Mouse (Mus musculus) left cerebral cortex, postnatal 4 days (tissue): ENCODE results near the gene Arglu1. TPM values are rescaled to one million over a fixed set of nuclear protein-coding genes. Genes with fewer than 3 reads are reported as not detected.

ENCODE experiments used
- DNase-seq: peaks from one replicate; pipeline ENCODE4 v3.0.0-alpha.2; 2022
- intact Hi-C: fragments of 180-260 bp; cut with DNase I; formaldehyde crosslinking; loops from one replicate; pipeline ENCODE4 v1.15.1; 2025
- total RNA-seq, 2 experiments: library from RNA; stranded (reverse); gene quantifications; 2 replicates each; pipeline ENCODE4 v1.2.3; 2021

The Arglu1 gene
- total RNA-seq = 100 to 1,000 TPM; 124 to 126 TPM

DNA sequence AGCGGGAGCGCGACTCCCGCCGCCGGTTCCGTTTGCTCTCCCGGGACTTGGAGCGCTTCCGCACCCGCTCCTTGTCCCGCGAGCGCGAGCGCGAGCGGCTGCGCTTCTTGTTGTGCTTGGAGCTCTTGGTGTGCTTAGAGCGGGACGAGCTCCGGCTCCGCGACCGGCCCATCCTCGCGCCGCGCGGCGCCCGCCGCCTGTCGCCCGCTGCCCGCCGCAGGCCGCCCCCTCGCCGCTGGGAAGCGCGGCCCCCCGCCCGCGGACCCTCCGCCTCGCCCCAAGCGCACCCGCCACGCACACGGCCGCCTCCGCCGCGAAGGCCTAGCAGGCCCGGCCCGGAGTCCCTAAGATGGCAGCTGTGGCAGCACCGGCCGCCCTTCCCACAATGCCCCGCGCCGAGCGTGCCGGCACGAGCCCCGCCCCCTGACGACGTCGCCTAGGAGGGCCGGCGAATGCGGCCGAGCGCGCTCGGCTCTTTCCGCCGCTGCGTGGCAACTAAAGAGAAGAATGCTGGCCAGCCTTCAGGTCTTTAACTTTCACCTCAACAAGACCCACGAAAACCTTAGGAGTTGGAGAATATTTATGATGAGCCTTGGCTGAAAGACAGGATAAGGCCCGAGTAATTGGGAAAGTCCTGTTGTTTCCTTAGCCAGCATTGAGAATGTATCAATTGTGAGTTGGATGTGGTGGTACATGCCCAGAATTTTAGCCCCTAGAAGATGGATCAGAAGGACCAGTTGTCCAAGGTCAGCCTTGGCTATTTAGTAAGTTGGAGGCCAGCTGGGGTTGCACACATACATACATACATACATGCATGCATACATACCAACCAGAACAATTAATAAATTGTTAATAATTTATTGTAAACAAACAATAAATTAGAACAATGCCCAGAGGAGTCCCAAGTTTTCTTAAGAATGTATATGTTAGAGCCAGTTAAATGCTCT, at the start of gene Arglu1:
Gene Arglu1, minus strand, starts transcription at position 376 of the 947 bp plus-strand sequence.
- intact Hi-C loops = no loop called here
- peak; percentile 98 for DNase-seq

- intact Hi-C loops = no loop called here
- DNase-seq = no peak
These were observed 47.0 kb upstream of the Arglu1 start for GRCm38 (mm10) chr8:8737271-8737670.

GRCm38 (mm10) chr8:8736826-8737225, 46.5 kb upstream of the Arglu1 start:
- intact Hi-C loops = no loop called here
- DNase-seq = no peak

- intact Hi-C loops = no loop called here
- peak; percentile 5 for DNase-seq
These were observed 43.5 kb upstream of the Arglu1 start for GRCm38 (mm10) chr8:8733804-8734203.

GRCm38 (mm10) chr8:8728643-8729042, 38.3 kb upstream of the Arglu1 start:
- no peak for DNase-seq
- intact Hi-C loops = no loop called here

- intact Hi-C loops = no loop called here
- DNase-seq = no peak
These were observed 36.2 kb upstream of the Arglu1 start for GRCm38 (mm10) chr8:8726547-8726946.

DNA sequence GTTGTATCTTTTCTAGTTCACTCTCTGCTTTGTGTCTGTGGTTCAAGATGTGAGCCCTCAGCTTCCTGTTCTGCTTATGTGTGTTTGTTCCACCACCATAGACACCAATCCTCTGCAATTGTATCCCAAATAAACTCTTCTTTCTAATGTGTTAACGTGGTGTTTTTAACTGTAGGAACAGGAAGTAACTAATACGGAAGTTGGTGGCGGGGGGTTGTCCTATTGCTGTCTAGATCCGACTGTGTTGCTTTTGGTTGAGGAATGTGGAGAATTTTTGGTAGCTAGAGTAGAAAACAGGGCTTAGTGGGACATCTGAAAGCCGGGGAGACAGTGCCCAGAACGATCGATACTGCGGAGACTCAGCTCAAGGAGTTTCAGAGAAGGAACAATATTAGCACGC, 14.5 kb upstream of the Arglu1 start:
- DNase-seq = no peak
- intact Hi-C loops = no loop called here

DNA sequence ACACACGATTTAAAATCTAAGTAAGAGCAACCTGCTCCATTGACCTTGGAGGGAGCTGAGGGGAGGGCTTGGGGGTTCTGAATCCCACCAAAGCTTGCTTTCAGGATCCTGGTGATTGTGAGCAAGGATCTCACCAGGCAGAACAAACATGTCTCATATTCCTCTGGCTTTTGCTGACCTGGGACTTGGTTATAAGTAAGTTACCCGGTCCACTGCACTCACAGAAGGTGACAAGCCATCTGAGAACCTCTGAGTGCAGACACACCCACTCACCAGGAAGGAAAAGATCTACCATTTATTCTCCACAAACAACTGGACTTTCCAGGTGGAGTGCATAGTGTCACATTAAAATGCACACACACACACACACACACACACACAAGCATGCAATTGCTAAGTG, 13.3 kb upstream of the Arglu1 start:
- DNase-seq = no peak

DNA sequence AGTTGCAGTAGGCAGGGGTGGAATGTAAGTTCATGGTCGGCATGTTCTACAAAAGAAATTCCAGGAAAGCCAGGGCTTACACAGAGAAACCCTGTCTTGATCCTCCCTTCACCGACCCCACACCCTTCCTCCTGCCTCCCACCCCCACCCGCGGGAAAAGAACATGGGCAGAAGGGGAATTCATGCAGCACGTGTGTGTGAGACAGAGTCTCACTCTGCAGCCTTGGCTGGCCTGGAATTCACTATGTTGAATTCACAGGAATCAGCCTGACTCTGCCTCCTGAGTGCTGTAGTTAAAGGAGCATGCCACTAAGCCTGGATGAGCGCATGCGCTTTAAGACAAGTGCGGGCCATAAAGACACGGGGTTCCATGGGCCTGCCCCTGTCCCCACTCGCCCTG, 10.5 kb upstream of the Arglu1 start:
- intact Hi-C loops = no loop called here
- no peak for DNase-seq

More for the DNA sequence above, 13.3 kb upstream of the Arglu1 start:
- intact Hi-C loops = no loop called here

- intact Hi-C loops = no loop called here
- DNase-seq = no peak
These were observed 9.9 kb upstream of the Arglu1 start for GRCm38 (mm10) chr8:8700229-8700628.

DNA sequence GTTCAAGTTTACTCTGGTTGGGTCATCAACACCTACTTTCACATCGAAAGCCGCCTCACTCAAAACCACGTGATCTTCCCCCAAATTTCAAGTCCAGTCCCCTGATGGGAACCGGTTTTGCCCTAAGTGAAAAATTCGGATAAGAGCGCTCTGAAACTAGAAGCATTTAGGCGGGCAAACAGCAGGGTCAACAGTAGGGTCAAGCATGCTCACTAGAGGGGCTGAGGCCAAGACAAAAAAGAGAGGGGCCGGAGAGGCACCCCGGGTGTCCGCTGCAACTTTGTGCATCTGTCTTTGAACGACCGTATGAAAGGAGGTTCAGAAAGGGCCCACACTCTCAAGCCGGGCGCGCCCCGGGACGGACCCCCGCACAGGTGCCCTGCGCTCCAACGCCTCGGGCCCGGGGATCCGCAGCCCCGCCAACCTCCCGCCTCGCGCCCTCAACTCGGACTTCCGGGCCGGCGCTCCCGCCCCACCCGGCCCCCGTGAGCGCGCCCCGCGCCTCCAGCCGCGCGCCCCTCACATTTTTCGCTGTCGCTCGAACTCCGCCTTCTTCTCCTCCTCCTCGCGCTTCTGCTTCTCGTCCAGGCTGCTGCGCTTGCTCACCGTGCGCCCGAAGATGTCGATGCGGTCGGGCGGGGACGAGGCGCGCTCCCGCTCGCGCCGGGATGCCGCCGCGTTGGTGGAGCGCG, 721 bp downstream of the Arglu1 start:
- peak; percentile 60 for DNase-seq
- intact Hi-C loops = no loop called here

DNA sequence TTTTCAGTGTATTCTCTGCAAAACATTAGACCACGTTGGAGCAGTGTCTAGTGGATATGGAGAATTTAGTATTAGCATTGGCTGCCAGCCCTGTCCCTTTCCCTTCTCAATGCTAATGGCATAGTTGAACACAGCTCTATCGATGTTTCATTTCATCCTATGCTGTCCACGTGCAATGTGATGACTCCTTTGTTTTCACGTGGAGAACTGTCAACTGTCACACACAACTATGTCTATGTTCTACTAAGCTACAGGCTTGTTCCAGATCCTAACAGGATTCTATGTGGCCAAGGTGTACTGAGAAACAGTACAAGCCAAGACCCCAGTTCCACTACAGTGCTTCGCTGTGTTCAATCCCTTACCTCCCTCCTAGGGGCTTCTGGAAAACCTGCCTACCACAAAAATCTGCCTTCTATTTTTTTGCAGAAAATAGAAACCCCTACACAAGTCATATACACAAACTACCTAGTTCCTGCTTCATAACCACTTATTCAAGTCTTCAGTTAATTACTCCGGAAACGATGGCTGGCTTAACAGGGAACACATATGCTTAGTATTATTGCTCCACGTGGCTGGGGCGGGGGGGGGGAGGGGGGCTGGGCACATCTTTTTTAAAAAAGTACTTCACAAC, 1.4 kb downstream of the Arglu1 start:
- no peak for DNase-seq
- intact Hi-C loops = no loop called here

- intact Hi-C loops = no loop called here
- DNase-seq = no peak
These were observed 4.8 kb downstream of the Arglu1 start for GRCm38 (mm10) chr8:8685517-8685916.

- DNase-seq = no peak
- intact Hi-C loops = no loop called here
These were observed 7.6 kb downstream of the Arglu1 start for GRCm38 (mm10) chr8:8682697-8683096.

GRCm38 (mm10) chr8:8678236-8678635, 12.1 kb downstream of the Arglu1 start:
- DNase-seq = no peak
- intact Hi-C loops = loop anchor here (5.0 kb wide), 1 partner anchor 309 kb away; no protein-coding TSS in a partner anchor

- intact Hi-C loops = loop anchor here (5.0 kb wide), 1 partner anchor 312 kb away; no protein-coding TSS in a partner anchor
These were observed 15.5 kb downstream of the Arglu1 start for GRCm38 (mm10) chr8:8674864-8675263.

GRCm38 (mm10) chr8:8661759-8662138, 28.6 kb downstream of the Arglu1 start:
- intact Hi-C loops = loop anchor here (5.0 kb wide), 2 partner anchors 331 to 526 kb away; no protein-coding TSS in a partner anchor
- peak; percentile 93 for DNase-seq

More at GRCm38 (mm10) chr8:8674864-8675263, 15.5 kb downstream of the Arglu1 start:
- no peak for DNase-seq

GRCm38 (mm10) chr8:8661103-8661758, 29.1 kb downstream of the Arglu1 start, which contains the start of gene Efnb2:
Efnb2 (minus strand) TSS chr8:8661242.
- peak; percentile 95 for DNase-seq
- intact Hi-C loops = loop anchor here (5.0 kb wide), 2 partner anchors 331 to 526 kb away; no protein-coding TSS in a partner anchor

GRCm38 (mm10) chr8:8660307-8661098, 29.8 kb downstream of the Arglu1 start:
- intact Hi-C loops = loop anchor here (5.0 kb wide), 2 partner anchors 332 to 527 kb away; no protein-coding TSS in a partner anchor
- DNase-seq = peak; percentile 19
